Mouse (Mus musculus) heart, postnatal 0 days (tissue): ENCODE results near the gene Samd13. TPM values are rescaled to one million over a fixed set of nuclear protein-coding genes. Genes with fewer than 3 reads are reported as not detected.
A peak's percentile ranks its signal among the peaks of the same experiment; 100 is the strongest.

Source experiments
- ATAC-seq: fragments of 200-750 bp; cut with Nextera tagmentation; 2 replicates; pipeline ENCODE4 v1.8.0; 2017; ENCODE audit warnings: low read depth, moderate number of reproducible peaks, moderate library complexity; ENCODE audit not compliant: insufficient read depth
- DNase-seq: peaks from one replicate; pipeline ENCODE4 v3.0.0-alpha.2; 2016; ENCODE audit warnings: low spot score
- H3K27ac ChIP-seq: fragments of 300-500 bp; sonication (generic); 2 replicates; pipeline ENCODE4 v1.5.1; 2014; ENCODE audit warnings: low read depth, mild to moderate bottlenecking
- H3K27me3 ChIP-seq: fragments of 300-500 bp; sonication (generic); 2 replicates; pipeline ENCODE4 v1.6.1; 2014; ENCODE audit warnings: low read length, mixed read lengths; ENCODE audit not compliant: control insufficient read depth, insufficient read depth
- H3K36me3 ChIP-seq: fragments of 300-500 bp; sonication (generic); replicated peaks from 2 replicates; pipeline ENCODE4 v1.6.1; 2014; ENCODE audit warnings: low read length, mixed read lengths; ENCODE audit not compliant: control insufficient read depth, insufficient read depth
- H3K4me1 ChIP-seq: fragments of 300-500 bp; sonication (generic); 2 replicates; pipeline ENCODE4 v1.6.1; 2014; ENCODE audit warnings: antibody characterized with exemption; ENCODE audit not compliant: control insufficient read depth, insufficient read depth
- H3K4me2 ChIP-seq: fragments of 300-500 bp; sonication (generic); 2 replicates; pipeline ENCODE4 v1.6.1; 2014; ENCODE audit warnings: low read depth, mild to moderate bottlenecking, low read length, moderate library complexity
- H3K4me3 ChIP-seq: fragments of 300-500 bp; sonication (generic); 2 replicates; pipeline ENCODE4 v1.5.1; 2014; ENCODE audit warnings: low read depth, low read length
- H3K9ac ChIP-seq: fragments of 300-500 bp; sonication (generic); replicated peaks from 2 replicates; pipeline ENCODE4 v1.6.1; 2014; ENCODE audit warnings: low read depth, low read length, mixed read lengths
- H3K9me3 ChIP-seq: fragments of 300-500 bp; sonication (generic); replicated peaks from 2 replicates; pipeline ENCODE4 v1.6.1; 2016; ENCODE audit warnings: low read length; ENCODE audit not compliant: control insufficient read depth
- CTCF ChIP-seq: IDR thresholded peaks from 2 replicates; pipeline ENCODE4 v1.5.1; 2016; ENCODE audit warnings: antibody characterized with exemption, control low read depth, low read depth
- EP300 ChIP-seq: IDR thresholded peaks from 2 replicates; pipeline ENCODE4 v1.6.1; 2016; ENCODE audit warnings: antibody characterized with exemption, low read depth
- WGBS: fragments of 180-500 bp; shearing (Covaris S2); extraction: QIAGEN DNeasy Blood & Tissue Kit; methylation state at CpG from one replicate; pipeline ENCODE4 v1.1.7; 2014; 5-methylcytosine and 5-hydroxymethylcytosine counted together
- polyA plus RNA-seq: library from polyadenylated mRNA; unstranded; fragments of >200 nt; fragmentation: Nextera tagmentation; extraction: Ambion mirVana; gene quantifications from 2 replicates; pipeline ENCODE4 v1.2.1, GENCODE M21; 2015
- total RNA-seq: library from RNA; depleted of rRNA; stranded (reverse); fragments of >200 nt; gene quantifications from 2 replicates; pipeline ENCODE4 v1.2.3, GENCODE M21; 2014; ENCODE audit warnings: low replicate concordance

Samd13 gene
- total and polyA plus RNA-seq, 2 experiments from 2014 or later, result 0.42 to 1.8 TPM

GRCm38 (mm10) chr3:146655111-146655577 is 30.2 kb downstream of the Samd13 start:
- DNase-seq, result peak; percentile 51
- Histone ChIP-seq H3K9me3 (no peaks in the 10 kb centered on the region), H3K27me3 (no peaks in the 10 kb centered on the region), H3K4me2 (no peak overlapping the region), H3K36me3 (no peaks in the 10 kb centered on the region), H3K4me1 (no peaks in the 10 kb centered on the region), H3K9ac (no peak overlapping the region), H3K27ac (no peak overlapping the region), H3K4me3 (no peak overlapping the region)
- TF ChIP-seq EP300 (no peak), CTCF (no peak)
- 47% methylated on average over 2 of the region's 2 CpGs for WGBS
- no peak for ATAC-seq

- TF ChIP-seq CTCF (no peak), EP300 (no peak)
- no peak for ATAC-seq
- Histone ChIP-seq H3K4me2 (no peak overlapping the region), H3K4me3 (no peak overlapping the region), H3K36me3 (no peaks in the 10 kb centered on the region), H3K9ac (no peak overlapping the region), H3K27ac (no peak overlapping the region), H3K9me3 (no peaks in the 10 kb centered on the region), H3K4me1 (no peaks in the 10 kb centered on the region), H3K27me3 (no peaks in the 10 kb centered on the region)
- WGBS, result 19% methylated on average over 6 of the region's 6 CpGs
- no peak for DNase-seq
Observed at GRCm38 (mm10) chr3:146653692-146654091, 31.7 kb downstream of the Samd13 start.

GRCm38 (mm10) chr3:146652431-146652830 is 33.0 kb downstream of the Samd13 start:
- Histone ChIP-seq H3K27me3 (no peaks in the 10 kb centered on the region), H3K4me3 (no peak overlapping the region), H3K36me3 (no peaks in the 10 kb centered on the region), H3K4me2 (no peak overlapping the region), H3K4me1 (no peaks in the 10 kb centered on the region), H3K9ac (no peak overlapping the region), H3K9me3 (no peaks in the 10 kb centered on the region), H3K27ac (no peak overlapping the region)
- TF ChIP-seq EP300, result no peak
- DNase-seq, result no peak
- no peak for ATAC-seq
- WGBS, result 84% methylated on average over 5 of the region's 5 CpGs

- Histone ChIP-seq H3K4me1 (no peaks in the 10 kb centered on the region), H3K27ac (no peak within 1 kb of the TSS), H3K4me3 (no peak within 1 kb of the TSS), H3K9me3 (no peaks in the 10 kb centered on the region), H3K36me3 (no peaks in the 10 kb centered on the region), H3K4me2 (no peak within 1 kb of the TSS), H3K27me3 (no peaks in the 10 kb centered on the region), H3K9ac (no peak within 1 kb of the TSS)
- no peak for TF ChIP-seq EP300
- no peak for TF ChIP-seq CTCF
- 60% methylated on average over 3 of the region's 3 CpGs for WGBS
- no peak for DNase-seq
- ATAC-seq, result no peak
Observed at GRCm38 (mm10) chr3:146651217-146651616, 34.2 kb downstream of the Samd13 start, which contains the start of gene 4930503B20Rik. 4930503B20Rik (minus strand) TSS chr3:146651317.

GRCm38 (mm10) chr3:146650716-146651115 is 34.7 kb downstream of the Samd13 start:
- Histone ChIP-seq H3K27ac (no peak overlapping the region), H3K9me3 (no peaks in the 10 kb centered on the region), H3K36me3 (no peaks in the 10 kb centered on the region), H3K4me3 (no peak overlapping the region), H3K9ac (no peak overlapping the region), H3K4me2 (no peak overlapping the region), H3K4me1 (no peaks in the 10 kb centered on the region), H3K27me3 (no peaks in the 10 kb centered on the region)
- TF ChIP-seq EP300 (no peak), CTCF (no peak)
- no peak for DNase-seq
- no peak for ATAC-seq
- WGBS, result 88% methylated on average over 10 of the region's 10 CpGs

GRCm38 (mm10) chr3:146649311-146649894 is 36.0 kb downstream of the Samd13 start:
- no peak overlapping the region for H3K4me3 ChIP-seq
- no peak overlapping the region for H3K4me2 ChIP-seq
- H3K27me3 ChIP-seq, result no peaks in the 10 kb centered on the region
- H3K9me3 ChIP-seq, result no peaks in the 10 kb centered on the region
- H3K9ac ChIP-seq, result no peak overlapping the region
- ATAC-seq (no peak), DNase-seq (no peak)
- no peak overlapping the region for H3K27ac ChIP-seq
- WGBS, result 73% methylated on average over 10 of the region's 10 CpGs
- no peak for TF ChIP-seq CTCF
- H3K36me3 ChIP-seq, result no peaks in the 10 kb centered on the region
- H3K4me1 ChIP-seq, result no peaks in the 10 kb centered on the region
